Mouse (Mus musculus) limb, embryonic 15.5 days (tissue): Measurements from ENCODE around the gene Skida1. TPM values are rescaled to one million over a fixed set of nuclear protein-coding genes. Genes with fewer than 3 reads are reported as not detected.

ENCODE experiments used
- ATAC-seq: fragments of 200-750 bp; cut with Nextera tagmentation; 2 replicates; pipeline ENCODE4 v1.8.0; 2017; ENCODE audit warnings: low read depth, moderate TSS enrichment; ENCODE audit not compliant: insufficient number of reproducible peaks, low FRiP score, low TSS enrichment
- H3K27ac ChIP-seq: fragments of 300-500 bp; sonication (generic); 2 replicates; pipeline ENCODE4 v1.5.1; 2015; ENCODE audit warnings: moderate library complexity, mild to moderate bottlenecking, inconsistent platforms
- H3K27me3 ChIP-seq: fragments of 300-500 bp; sonication (generic); 2 replicates; pipeline ENCODE4 v1.6.1; 2015; ENCODE audit warnings: inconsistent platforms
- H3K36me3 ChIP-seq: fragments of 300-500 bp; sonication (generic); 2 replicates; pipeline ENCODE4 v1.6.1; 2015; ENCODE audit warnings: inconsistent platforms
- H3K4me1 ChIP-seq: fragments of 300-500 bp; sonication (generic); 2 replicates; pipeline ENCODE4 v1.6.1; 2015; ENCODE audit warnings: inconsistent platforms
- H3K4me2 ChIP-seq: fragments of 300-500 bp; sonication (generic); 2 replicates; pipeline ENCODE4 v1.6.1; 2015; ENCODE audit warnings: mild to moderate bottlenecking, inconsistent platforms
- H3K4me3 ChIP-seq: fragments of 300-500 bp; sonication (generic); 2 replicates; pipeline ENCODE4 v1.5.1; 2015; ENCODE audit warnings: mild to moderate bottlenecking, inconsistent platforms
- H3K9ac ChIP-seq: fragments of 300-500 bp; sonication (generic); 2 replicates; pipeline ENCODE4 v1.6.1; 2015; ENCODE audit warnings: inconsistent platforms
- H3K9me3 ChIP-seq: fragments of 300-500 bp; sonication (generic); 2 replicates; pipeline ENCODE4 v1.6.1; 2016; ENCODE audit warnings: inconsistent platforms
- WGBS: fragments of 180-500 bp; shearing (Covaris S2); methylation state at CpG from one replicate; pipeline ENCODE4 v1.1.7; 2015; 5-methylcytosine and 5-hydroxymethylcytosine counted together
- polyA plus RNA-seq: library from polyadenylated mRNA; unstranded; fragments of >200 nt; fragmentation: Nextera tagmentation; extraction: Ambion mirVana; gene quantifications from 2 replicates; pipeline ENCODE4 v1.2.1, GENCODE M21; 2015

Skida1 gene
- polyA plus RNA-seq, 1 experiment from 2014 or later = 7.6 TPM

DNA sequence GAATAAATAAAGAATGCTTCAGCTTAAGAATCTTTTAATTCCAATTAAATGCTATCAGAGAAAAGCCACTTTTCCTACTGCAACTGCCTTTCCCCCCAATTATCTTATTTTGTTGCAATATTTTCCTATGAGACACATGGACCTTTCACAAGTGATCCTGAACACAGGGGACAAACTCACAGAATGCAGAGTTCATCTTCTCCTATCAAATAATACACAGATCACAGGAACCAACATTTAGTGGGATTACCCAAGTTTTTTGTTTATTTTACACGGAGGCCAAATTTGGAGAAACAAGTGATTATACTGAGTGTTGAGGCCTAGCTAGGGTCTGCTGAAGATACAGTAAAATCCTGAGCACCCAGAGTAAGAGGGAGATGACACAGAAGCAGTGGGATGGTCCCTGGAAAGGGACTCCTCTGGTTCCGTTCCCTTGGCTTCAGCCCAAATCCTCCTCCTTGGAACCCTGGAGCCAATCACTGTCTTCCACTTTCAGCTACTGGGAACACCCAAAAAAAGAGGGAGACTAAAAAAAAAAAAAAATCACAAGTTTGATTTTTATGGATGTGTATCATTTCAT is 5.2 kb upstream of the Skida1 start:
- no peak overlapping the region for H3K9ac ChIP-seq
- no peaks in the 10 kb centered on the region for H3K36me3 ChIP-seq
- H3K27ac ChIP-seq = no peak overlapping the region
- H3K9me3 ChIP-seq = no peaks in the 10 kb centered on the region
- no peak overlapping the region for H3K4me3 ChIP-seq
- ATAC-seq = no peak
- H3K4me1 ChIP-seq = peaks cover 17% of the 10 kb centered on the region
- no peaks in the 10 kb centered on the region for H3K27me3 ChIP-seq
- WGBS = 31% methylated on average over 2 of the region's 2 CpGs
- no peak overlapping the region for H3K4me2 ChIP-seq

DNA sequence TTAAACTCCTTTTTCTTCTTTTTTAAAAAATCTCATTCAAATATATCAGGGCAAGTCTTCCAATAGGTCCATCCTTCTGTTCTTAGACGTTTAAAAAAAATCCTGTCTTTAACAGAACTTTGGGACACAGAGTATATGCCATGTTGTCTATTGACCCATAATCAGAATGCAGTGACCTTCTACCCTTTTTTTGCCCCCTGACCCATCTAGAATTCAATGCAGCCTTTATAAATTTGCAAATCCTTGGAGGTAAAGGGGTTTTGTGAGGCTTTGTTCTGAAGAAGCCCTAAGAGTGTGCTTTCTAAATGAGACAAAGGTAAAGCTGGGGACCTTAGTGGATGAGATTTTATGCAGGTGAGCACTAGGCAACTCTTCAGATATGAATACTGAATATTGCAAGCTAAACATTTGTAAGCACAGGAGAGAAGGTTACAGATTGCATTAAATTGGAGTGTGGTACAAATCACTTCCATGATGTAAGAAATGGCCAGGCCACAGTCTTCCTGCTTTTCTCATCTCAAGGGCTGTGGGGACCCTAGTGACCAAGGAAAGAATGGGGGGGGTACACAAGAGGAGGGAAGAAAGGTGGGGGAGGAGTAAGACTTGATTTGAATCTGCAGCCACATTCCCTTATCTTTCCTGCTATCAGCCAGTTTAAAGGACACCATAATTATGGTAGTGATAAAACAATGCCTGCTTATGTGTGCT is 4.5 kb upstream of the Skida1 start:
- H3K27ac ChIP-seq = no peak overlapping the region
- H3K4me2 ChIP-seq = no peak overlapping the region
- WGBS = 66% methylated on average over 1 of the region's 1 CpGs
- H3K9me3 ChIP-seq = no peaks in the 10 kb centered on the region
- H3K9ac ChIP-seq = no peak overlapping the region
- ATAC-seq = no peak
- H3K4me1 ChIP-seq = peaks cover 17% of the 10 kb centered on the region
- no peaks in the 10 kb centered on the region for H3K36me3 ChIP-seq
- no peaks in the 10 kb centered on the region for H3K27me3 ChIP-seq
- no peak overlapping the region for H3K4me3 ChIP-seq

DNA sequence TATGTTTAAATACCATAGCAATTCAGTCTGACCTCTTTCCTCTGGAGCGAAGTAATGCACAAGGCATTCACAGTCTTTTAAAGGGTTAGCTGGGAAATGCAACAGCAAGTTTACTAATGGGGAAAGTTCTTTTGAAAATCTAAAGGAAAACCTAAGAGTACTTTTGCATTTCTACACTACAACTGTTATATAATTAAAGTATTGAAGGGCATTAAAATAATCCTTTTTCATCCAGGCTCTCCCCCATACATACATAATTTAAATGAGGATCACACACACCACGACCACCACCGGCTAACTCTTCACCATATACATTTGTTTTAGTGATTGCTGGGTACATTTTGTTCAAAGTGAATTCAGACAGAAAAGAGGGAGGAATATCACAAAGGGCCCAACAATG is 3.7 kb upstream of the Skida1 start:
- Histone ChIP-seq H3K4me2 (no peak overlapping the region), H3K4me3 (no peak overlapping the region), H3K27me3 (no peaks in the 10 kb centered on the region), H3K9me3 (no peaks in the 10 kb centered on the region), H3K27ac (no peak overlapping the region), H3K9ac (no peak overlapping the region), H3K4me1 (peaks cover 17% of the 10 kb centered on the region), H3K36me3 (no peaks in the 10 kb centered on the region)
- 72% methylated on average over 3 of the region's 3 CpGs for WGBS
- no peak for ATAC-seq

DNA sequence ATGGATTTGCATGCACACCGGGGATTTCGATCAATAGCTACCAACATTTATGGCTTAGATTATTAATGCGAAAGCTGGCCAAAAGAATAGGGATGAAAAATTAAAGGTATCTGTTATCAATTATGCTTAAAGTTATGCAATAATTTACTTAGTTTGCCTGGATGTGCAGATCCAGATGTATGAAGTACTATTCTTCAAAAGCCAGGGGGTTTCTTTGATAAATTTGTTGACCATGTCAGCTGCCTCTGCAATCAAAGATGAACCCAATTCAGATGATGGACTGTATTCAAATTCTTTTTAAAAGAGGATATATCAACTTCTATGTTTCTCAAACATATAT is 3.0 kb upstream of the Skida1 start:
- no peak for ATAC-seq
- no peaks in the 10 kb centered on the region for H3K36me3 ChIP-seq
- H3K4me2 ChIP-seq = no peak overlapping the region
- H3K4me3 ChIP-seq = no peak overlapping the region
- H3K9me3 ChIP-seq = no peaks in the 10 kb centered on the region
- no peak overlapping the region for H3K27ac ChIP-seq
- no peaks in the 10 kb centered on the region for H3K27me3 ChIP-seq
- H3K4me1 ChIP-seq = peaks cover 17% of the 10 kb centered on the region
- H3K9ac ChIP-seq = no peak overlapping the region
- 61% methylated on average over 3 of the region's 3 CpGs for WGBS

DNA sequence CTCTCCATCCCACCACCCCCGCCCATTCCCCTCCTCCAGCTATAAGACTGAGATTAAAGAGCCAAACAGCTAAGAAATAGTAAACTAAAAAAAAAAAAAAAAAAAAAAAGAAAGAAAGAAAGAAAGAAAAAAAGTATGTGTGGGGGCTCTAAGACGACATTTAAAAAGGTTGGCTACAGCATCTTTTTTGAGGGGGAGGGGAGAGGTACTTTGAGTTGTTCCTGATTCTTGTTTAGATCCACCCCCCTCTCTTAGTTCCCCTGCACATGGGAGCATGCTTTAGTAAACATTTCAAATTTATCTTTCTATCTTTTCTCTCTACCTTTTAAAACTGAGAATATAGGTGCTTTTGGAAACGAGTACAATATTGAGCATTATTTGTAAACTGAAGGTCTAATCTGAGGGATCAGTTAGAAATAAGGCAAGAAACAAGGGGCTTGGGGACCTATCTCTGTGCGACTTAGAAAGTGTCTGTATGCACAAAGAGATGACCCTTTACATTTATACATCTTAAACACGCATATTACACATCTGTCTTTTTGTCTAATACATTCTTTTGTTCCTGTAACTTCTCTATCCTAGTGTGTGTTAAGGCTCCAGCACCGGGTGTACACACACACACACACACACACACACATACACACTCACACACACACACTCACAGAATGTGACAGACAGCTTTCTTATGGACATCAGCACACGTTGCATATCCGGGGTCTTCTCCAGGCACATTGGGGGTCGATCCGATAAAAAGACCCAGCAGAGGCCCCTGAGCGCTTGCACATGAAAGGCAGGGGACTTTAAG is 2.4 kb upstream of the Skida1 start:
- no peak for ATAC-seq
- Histone ChIP-seq H3K36me3 (no peaks in the 10 kb centered on the region), H3K9me3 (no peaks in the 10 kb centered on the region), H3K9ac (no peak overlapping the region), H3K4me1 (peaks cover 17% of the 10 kb centered on the region), H3K4me2 (peak overlapping the region; percentile 71), H3K4me3 (peak overlapping the region; percentile 12; the same call in 1 of the 2 replicates), H3K27me3 (no peaks in the 10 kb centered on the region), H3K27ac (peak overlapping the region; percentile 99)
- 39% methylated on average over 11 of the region's 11 CpGs for WGBS

DNA sequence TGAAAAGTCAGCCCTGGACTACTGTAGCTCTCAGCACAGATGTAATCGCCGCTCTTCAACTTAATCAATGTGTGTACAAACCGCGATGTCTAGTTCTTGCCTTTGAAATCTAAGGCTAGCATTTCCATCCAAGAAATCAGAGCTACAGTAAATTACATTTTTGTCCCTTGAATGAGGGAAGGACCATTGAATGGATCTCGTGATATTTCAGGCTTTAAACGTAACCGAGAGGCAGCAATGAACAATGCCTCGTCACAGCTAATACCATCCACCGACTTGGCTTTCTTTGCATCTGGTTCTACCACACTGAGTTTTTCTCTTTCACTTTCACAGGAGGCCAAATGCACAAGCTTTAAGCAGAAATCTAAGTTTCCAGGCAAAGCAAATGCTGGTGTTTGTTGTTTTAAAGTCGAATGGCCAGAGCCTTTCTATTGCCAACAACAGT is 1.7 kb upstream of the Skida1 start:
- no peaks in the 10 kb centered on the region for H3K27me3 ChIP-seq
- peak overlapping the region; percentile 71 for H3K4me2 ChIP-seq
- H3K9me3 ChIP-seq = no peaks in the 10 kb centered on the region
- H3K9ac ChIP-seq = no peak overlapping the region
- H3K4me1 ChIP-seq = peaks cover 19% of the 10 kb centered on the region
- H3K36me3 ChIP-seq = no peaks in the 10 kb centered on the region
- WGBS = 12% methylated on average over 10 of the region's 10 CpGs
- H3K27ac ChIP-seq = peak overlapping the region; percentile 99
- peak overlapping the region; percentile 12; the same call in 1 of the 2 replicates for H3K4me3 ChIP-seq
- ATAC-seq = no peak

DNA sequence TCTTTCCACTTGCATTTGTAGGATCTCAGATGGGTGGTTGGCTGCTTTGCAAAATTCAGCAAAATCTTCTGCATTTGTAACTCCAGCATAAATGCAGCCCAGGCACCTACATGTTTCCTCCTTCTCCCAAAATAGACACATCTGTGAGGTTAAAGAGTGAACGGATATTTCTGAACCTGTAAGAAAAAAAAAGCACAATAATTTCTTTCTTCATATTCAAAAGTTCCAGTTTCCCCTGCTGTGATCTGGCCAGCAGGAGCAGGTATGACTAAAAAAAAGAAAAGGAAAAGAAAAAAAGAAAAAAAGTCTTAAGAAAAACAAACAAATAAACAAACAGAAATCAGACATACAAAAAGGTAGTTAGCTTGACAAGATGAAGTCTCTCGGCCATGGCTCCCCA is 1.2 kb upstream of the Skida1 start:
- ATAC-seq = no peak
- 26% methylated on average over 2 of the region's 2 CpGs for WGBS
- Histone ChIP-seq H3K36me3 (no peaks in the 10 kb centered on the region), H3K4me3 (peak overlapping the region; percentile 12; the same call in 1 of the 2 replicates), H3K9me3 (no peaks in the 10 kb centered on the region), H3K27ac (peak overlapping the region; percentile 99), H3K4me1 (peaks cover 16% of the 10 kb centered on the region), H3K9ac (no peak overlapping the region), H3K27me3 (no peaks in the 10 kb centered on the region), H3K4me2 (peak overlapping the region; percentile 71)

DNA sequence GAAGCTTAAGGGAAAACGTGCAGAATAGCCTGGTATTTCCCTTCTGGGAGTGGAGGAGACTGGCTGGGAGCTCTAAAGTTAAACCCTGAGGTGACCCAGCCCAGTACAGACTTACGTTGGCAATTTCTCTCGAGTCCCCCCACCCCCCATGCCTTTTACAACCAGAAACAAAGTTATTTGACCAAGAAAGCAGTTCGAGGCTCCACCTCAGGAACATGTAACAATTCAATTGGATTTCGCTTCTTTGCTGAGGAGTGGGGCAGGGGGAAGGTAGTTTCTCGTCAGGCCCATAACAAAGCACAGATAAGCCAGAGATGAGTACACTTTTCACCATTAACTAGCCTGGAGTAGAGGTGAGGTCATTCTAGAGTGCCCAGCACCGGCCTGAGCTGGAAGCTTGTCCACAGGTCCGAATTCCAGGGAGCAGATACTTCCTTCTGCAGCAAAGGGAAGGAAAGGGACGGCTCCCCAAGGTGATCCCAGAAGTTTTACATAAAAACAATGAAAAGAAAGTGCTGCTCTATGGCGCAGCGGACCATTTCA is 499 bp upstream of the Skida1 start:
- 11% methylated on average over 11 of the region's 11 CpGs for WGBS
- Histone ChIP-seq H3K36me3 (no peaks in the 10 kb centered on the region), H3K27ac (peak overlapping the region; percentile 99), H3K27me3 (no peaks in the 10 kb centered on the region), H3K4me1 (peaks cover 15% of the 10 kb centered on the region), H3K9ac (peak overlapping the region; percentile 11; the same call in 1 of the 2 replicates), H3K4me2 (peak overlapping the region; percentile 71), H3K9me3 (no peaks in the 10 kb centered on the region), H3K4me3 (peak overlapping the region; percentile 80)
- no peak for ATAC-seq

DNA sequence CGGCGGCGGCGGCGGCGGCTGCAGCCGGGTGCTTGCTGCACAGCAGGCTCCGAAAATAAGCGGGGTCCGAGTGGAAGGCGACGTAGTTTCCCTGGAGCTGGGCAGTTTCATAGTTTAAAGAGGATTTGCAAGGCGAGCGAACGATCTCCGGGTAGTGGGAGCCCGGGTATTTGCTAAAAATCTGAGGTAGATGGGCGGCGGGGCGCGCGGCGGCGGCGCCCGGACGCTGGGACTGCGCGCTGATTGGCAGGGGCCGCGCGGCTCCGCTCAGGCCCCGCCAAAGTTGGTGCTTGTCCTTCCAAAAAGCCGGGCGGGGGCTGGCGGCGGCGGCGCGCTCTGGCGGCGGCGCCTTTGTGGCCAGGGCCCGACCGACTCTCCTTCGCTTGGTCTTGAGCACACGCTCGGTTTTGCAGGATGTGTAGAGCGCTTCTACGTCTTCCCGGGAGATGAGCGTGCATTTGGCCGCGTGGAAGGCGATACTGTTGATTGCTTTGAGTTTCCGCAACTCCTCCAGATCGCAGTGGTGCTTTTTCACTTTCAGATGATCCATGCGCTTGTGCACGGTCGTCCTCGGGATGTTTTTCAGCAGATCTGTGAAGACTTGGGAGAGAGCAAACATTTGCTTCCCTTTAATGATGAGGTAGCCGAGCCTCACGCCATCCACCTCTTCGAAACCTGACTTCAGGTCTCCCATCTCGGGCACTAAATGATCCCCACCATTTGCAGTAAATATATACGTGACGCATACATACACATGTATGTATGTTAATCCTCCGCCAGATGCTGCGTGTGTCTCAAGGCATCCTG is 1.0 kb downstream of the Skida1 start:
- Histone ChIP-seq H3K36me3 (no peaks in the 10 kb centered on the region), H3K9ac (peak overlapping the region; percentile 97), H3K4me3 (peak overlapping the region; percentile 80), H3K4me1 (peaks cover 17% of the 10 kb centered on the region), H3K27ac (peak overlapping the region; percentile 99), H3K9me3 (no peaks in the 10 kb centered on the region), H3K27me3 (no peaks in the 10 kb centered on the region), H3K4me2 (peak overlapping the region; percentile 71)
- under 1% methylated on average over 70 of the region's 70 CpGs for WGBS
- ATAC-seq = peak; percentile 82

DNA sequence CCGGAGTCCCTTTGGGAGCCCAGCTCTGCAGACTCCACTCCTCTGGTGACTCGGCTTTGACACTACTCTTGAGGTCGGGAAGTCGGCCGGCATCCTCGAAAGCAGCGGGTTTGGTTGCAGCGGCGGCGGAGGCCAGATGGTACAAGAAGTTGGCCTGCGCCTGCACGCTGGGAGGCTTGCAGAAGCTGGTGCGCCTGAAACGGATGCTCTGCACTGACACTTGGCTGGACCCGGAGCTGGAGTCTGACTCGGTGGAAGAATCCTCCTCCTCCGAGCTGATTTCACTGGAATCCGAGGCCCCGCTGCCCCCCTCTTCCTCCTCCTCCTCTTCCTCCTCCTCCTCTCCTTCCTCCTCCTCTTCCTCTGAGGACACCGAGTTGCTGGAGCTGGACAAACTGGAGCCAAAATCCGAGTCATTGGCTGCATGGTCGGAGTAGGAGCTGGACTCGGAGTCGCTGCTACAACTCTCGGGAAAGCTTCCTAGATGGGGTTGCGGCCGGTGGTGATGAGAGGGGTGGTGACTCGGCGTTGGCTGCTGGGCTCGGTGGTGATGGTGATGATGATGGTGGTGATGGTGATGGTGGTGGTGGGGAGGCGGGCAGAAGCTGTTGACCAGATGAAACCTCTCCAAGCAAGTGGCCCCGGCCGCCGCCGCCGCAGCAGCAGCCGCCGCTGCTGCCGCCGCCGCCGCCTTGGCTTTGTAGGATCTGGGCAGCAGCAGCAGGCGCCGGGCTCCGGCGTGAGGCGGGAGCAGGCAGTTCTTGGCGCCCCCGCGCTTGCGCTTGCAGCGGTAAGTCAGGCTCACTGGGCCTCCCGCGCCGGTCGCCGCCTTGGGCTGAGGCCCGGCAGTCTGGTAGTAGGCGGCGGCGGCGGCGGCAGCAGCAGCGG is 1.8 kb downstream of the Skida1 start:
- Histone ChIP-seq H3K9ac (peak overlapping the region; percentile 97), H3K27me3 (no peaks in the 10 kb centered on the region), H3K4me2 (peak overlapping the region; percentile 71), H3K27ac (peak overlapping the region; percentile 99), H3K9me3 (no peaks in the 10 kb centered on the region), H3K4me3 (peak overlapping the region; percentile 80), H3K36me3 (no peaks in the 10 kb centered on the region), H3K4me1 (peaks cover 17% of the 10 kb centered on the region)
- ATAC-seq = peak; percentile 49; the same call in 1 of the 2 replicates
- WGBS = under 1% methylated on average over 54 of the region's 64 CpGs
